ENCODE assay signal across 11 mouse cellular contexts in genomic region chr2:173595374-173595781, GRCm38 (mm10). TPM values are rescaled to one million over a fixed set of nuclear protein-coding genes. Genes with fewer than 3 reads are reported as not detected.
DNase-seq lines count a peak whose midpoint lies in the region; ATAC-seq and TF ChIP-seq lines count a peak whose summit lies in the region.
"Had no signal": no experiment of that assay in that cellular context is flagged by ENCODE, and none has a peak within 500 bp of the region (broad histone marks: within the 10 kb centered on the region; RNA-seq: fewer than 3 reads in every experiment).

No protein-coding gene starts in this region.

- WGBS in heart, adult 2 months: 71% methylated on average over 10 of the region's 10 CpGs
- 62% methylated on average over 10 of the region's 10 CpGs for WGBS in heart, embryonic 12.5 days

- no peaks in the 10 kb centered on the region for H3K9me3 ChIP-seq in heart, embryonic 12.5 days (replicated peaks)
- H3K9me3 ChIP-seq: hindbrain, embryonic 15.5 days; lung, embryonic 15.5 days had no signal

- no peaks in the 10 kb centered on the region for H3K36me3 ChIP-seq in heart, adult 2 months (ENCODE audit: control insufficient read depth, insufficient read depth, low read length)
- H3K36me3 ChIP-seq in heart, embryonic 12.5 days: peaks cover 38% of the 10 kb centered on the region; the same call in 1 of the 2 replicates
- H3K36me3 ChIP-seq: hindbrain, embryonic 15.5 days had no signal

- no peaks in the 10 kb centered on the region for H3K79me2 ChIP-seq in heart, adult 2 months (replicated peaks; ENCODE audit: control insufficient read depth, insufficient read depth, low read length)

- H3K27me3 ChIP-seq in heart, adult 2 months (ENCODE audit: control insufficient read depth, insufficient read depth, low read length): no peaks in the 10 kb centered on the region
- H3K27me3 ChIP-seq in heart, embryonic 12.5 days (replicated peaks): no peaks in the 10 kb centered on the region
- H3K27me3 ChIP-seq: hindbrain, embryonic 15.5 days; lung, embryonic 15.5 days had no signal

- no peaks in the 10 kb centered on the region for H3K4me1 ChIP-seq in heart, adult 2 months (ENCODE audit: control insufficient read depth, insufficient read depth, low read length)
- H3K4me1 ChIP-seq in heart, embryonic 12.5 days (replicated peaks): no peaks in the 10 kb centered on the region

- ATAC-seq in heart, embryonic 12.5 days (ENCODE audit: insufficient number of reproducible peaks, low FRiP score): no peak

- no peak overlapping the region for H3K4me3 ChIP-seq in heart, adult 2 months
- no peak overlapping the region for H3K4me3 ChIP-seq in heart, embryonic 12.5 days
- H3K4me3 ChIP-seq: hindbrain, embryonic 15.5 days; lung, embryonic 15.5 days had no signal

- TF ChIP-seq EP300 in heart, adult 2 months (IDR thresholded peaks at IDR 0.05; ENCODE audit: insufficient read depth, low read depth, low read length): no peak

- peak; percentile 53 for TF ChIP-seq CTCF in heart, adult 2 months (IDR thresholded peaks at IDR 0.05)

- no peak for TF ChIP-seq POLR2A in heart, adult 2 months (IDR thresholded peaks at IDR 0.05; ENCODE audit: insufficient read depth, low read depth, low read length)

- no peak overlapping the region for H3K27ac ChIP-seq in heart, adult 2 months
- no peak overlapping the region for H3K27ac ChIP-seq in heart, embryonic 12.5 days (ENCODE audit: poor library complexity, severe bottlenecking)
- H3K27ac ChIP-seq: hindbrain, embryonic 15.5 days; lung, embryonic 15.5 days had no signal

- H3K9ac ChIP-seq in heart, adult 2 months (ENCODE audit: low read depth, low read length): no peak overlapping the region
- no peak overlapping the region for H3K9ac ChIP-seq in heart, embryonic 12.5 days
- H3K9ac ChIP-seq: hindbrain, embryonic 15.5 days; lung, embryonic 15.5 days had no signal

- no peak for DNase-seq in heart, adult 2 months
- DNase-seq in urinary bladder, postnatal 10 days (ENCODE audit: low spot score): peak; percentile 5
- DNase-seq in urinary bladder, postnatal 4 days (ENCODE audit: low spot score in 2 of 2): no peak
- DNase-seq in lung, postnatal 10 days: peak; percentile 20
- DNase-seq in c-Kit-positive CD71-positive TER-119-positive erythroid progenitor cells, embryonic 14.5 days (ENCODE audit: low spot score): no peak
- no peak for DNase-seq in adrenal gland, adult 2 months
- DNase-seq in heart, postnatal 10 days: no peak

- intact Hi-C loops in heart, adult 2 months (cut with DNase I): no loop called here
- intact Hi-C loops in heart, postnatal 10 days (cut with DNase I): no loop called here

- H3K4me2 ChIP-seq in heart, embryonic 12.5 days: no peak overlapping the region
- H3K4me2 ChIP-seq: hindbrain, embryonic 15.5 days; lung, embryonic 15.5 days had no signal

RNA-seq across cellular contexts. Expression of gene Ankrd60, which starts 17.2 kb away (rescaled TPM):
- not detected for total RNA-seq in heart, adult 2 months (2021)
- polyA plus RNA-seq in heart, adult 2 months (2012; rRNA removed): not detected in 2 replicates
- polyA plus RNA-seq in heart, embryonic 12.5 days (2016; fragmentation: Nextera tagmentation; extraction: Ambion mirVana): not detected in 2 replicates
- not detected for total RNA-seq in adrenal gland, adult 2 months (2021)
- polyA plus RNA-seq in adrenal gland, adult 2 months (2012; rRNA removed): not detected in 2 replicates
- total RNA-seq in heart, postnatal 10 days (2021): not detected
- total RNA-seq: adrenal gland, adult 18-20 months had no signal
- polyA plus RNA-seq: hindbrain, embryonic 15.5 days; lung, embryonic 15.5 days had no signal

Comparison
In these comparisons a context has a peak if more than half of its experiments do, and no peak if none do; other contexts are left out.
1. DNase-seq: peak in urinary bladder, postnatal 10 days (single experiment) and lung, postnatal 10 days (single experiment); none in heart, adult 2 months (0 of 2), urinary bladder, postnatal 4 days (0 of 2), c-Kit-positive CD71-positive TER-119-positive erythroid progenitor cells, embryonic 14.5 days (single experiment), adrenal gland, adult 2 months (single experiment) and heart, postnatal 10 days (0 of 2).